Mouse (Mus musculus): ENCODE data around the gene Tmod4. TPM values are rescaled to one million over a fixed set of nuclear protein-coding genes. Genes with fewer than 3 reads are reported as not detected.

Tmod4 gene
- total RNA-seq (2023): 1 to 10 TPM; 1.4 to 2.9 TPM

DNA sequence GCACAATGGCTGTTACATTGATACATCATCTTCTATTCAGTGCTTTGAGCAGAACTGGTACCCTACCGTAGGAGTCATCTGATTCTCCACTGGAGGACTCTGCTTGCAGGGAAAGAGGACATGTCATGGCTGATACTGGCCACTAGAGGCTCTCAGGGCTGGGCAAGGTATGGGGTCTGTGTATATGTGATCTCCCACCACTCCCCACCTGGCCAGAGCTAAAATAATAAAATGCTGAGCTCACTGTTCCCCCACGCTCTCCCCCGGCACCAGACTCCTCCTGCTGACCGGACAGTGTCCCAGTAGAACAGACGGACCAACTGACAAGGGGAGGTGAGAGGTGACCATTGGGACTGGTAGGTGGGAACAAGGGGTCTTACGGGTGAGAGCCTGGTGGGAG, at the start of gene Tmod4:
TSS of gene Tmod4 (plus strand) at position 231 of the 400 bp plus-strand sequence.

DNA sequence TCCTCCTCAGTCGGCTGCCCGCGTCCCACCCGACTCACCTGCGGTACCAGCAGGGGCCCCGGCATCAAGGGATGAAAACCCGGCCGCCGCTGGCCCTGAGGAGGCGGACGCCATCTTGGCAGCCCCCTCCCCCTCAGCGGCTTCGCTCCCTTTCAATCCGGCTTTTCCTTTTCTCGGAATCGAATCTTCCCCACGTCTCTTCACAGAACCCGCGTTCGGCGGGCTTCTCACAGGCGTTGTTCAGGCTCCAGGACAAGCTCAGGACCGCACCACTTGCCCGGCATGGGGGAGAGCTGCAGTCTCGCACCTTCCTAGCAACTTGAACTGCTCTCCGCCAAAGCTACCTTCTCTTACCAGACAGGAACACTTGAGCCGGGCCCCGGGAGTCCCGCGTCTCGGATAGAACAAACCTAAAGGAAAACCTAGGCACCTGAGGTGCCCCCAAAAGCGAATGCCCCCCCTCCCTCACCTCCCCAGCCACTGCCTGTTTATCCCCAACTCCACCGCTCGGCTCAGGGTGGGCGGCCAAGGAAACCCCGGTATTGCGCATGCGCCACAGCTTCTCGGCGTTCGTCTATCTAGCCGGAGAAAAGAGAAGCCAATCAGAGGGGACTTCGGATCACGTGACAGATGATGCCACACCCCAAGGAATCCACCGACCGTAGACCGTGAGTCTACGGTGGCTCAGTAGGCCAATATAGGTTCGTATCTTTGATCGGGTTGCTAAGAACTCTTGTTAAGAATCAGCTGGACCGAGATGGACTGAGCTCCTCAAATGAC, 17.7 kb upstream of the Tmod4 start, which contains the start of gene Pip5k1a:
TSS of gene Pip5k1a (minus strand) at position 593 of the 780 bp plus-strand sequence.

DNA sequence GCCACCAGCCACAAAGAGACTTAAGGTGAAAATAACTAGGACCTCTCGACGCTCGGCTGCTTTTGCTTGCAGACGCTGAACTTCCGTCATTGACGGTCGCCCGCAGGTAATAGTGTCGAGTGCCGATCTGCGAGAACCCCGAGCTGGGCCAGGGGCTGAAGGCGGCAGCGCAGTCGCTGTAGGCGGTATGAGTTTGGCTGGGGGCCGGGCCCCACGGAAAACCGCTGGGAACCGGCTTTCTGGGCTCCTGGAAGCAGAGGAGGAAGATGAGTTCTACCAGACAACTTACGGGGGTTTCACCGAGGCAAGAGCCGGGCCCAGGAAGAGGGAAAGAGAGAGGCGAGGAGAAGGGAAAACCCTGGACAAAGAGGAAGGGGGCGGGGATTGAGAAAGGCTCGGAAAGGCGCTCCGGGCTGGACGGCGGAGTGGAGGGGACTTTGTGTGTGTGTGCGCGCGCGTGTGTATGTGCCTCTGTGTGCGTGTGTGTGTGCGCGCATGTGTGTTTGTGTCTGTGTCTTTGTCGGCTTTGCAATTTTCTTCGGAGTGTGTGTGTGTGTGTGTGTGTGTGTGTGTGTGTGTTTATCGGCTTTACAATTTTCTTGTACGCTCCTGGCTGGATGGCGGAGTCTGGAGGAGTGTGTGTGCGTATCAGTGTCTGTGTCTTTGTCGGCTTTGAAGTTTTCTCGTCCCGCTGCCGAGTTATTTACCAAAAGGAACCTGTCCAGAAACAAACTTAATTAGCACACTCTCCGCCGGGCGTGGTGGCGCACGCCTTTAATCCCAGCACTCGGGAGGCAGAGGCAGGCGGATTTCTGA, 13.2 kb upstream of the Tmod4 start, which contains the start of gene Vps72:
TSS of gene Vps72 (plus strand) at position 112 of the 816 bp plus-strand sequence.

DNA sequence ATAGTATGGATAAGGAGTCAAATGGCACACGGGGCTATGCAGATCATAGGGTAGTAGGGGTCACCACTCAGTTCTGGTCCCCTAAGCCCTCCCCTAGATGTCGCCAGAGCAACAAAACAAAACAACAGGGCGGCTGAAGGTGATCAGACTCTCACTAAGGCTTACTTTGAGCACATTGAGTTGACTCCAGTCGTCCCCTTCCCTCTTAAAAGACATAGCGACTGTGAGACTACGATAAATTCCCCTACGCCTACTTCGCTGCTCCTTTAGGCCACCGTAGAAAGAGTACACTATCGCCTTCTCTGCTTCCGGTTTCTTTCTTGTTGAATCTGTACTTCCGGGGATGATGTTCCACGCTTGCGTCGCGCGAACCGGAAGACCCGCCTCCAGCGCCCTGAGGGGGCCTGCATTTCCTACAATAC, 9.4 kb downstream of the Tmod4 start, which contains the start of the genes Scnm1 and Lysmd1:
TSS of gene Scnm1 (minus strand) at position 332 of the 422 bp plus-strand sequence.
TSS of gene Lysmd1 (plus strand) at position 409 of the 422 bp plus-strand sequence.

DNA sequence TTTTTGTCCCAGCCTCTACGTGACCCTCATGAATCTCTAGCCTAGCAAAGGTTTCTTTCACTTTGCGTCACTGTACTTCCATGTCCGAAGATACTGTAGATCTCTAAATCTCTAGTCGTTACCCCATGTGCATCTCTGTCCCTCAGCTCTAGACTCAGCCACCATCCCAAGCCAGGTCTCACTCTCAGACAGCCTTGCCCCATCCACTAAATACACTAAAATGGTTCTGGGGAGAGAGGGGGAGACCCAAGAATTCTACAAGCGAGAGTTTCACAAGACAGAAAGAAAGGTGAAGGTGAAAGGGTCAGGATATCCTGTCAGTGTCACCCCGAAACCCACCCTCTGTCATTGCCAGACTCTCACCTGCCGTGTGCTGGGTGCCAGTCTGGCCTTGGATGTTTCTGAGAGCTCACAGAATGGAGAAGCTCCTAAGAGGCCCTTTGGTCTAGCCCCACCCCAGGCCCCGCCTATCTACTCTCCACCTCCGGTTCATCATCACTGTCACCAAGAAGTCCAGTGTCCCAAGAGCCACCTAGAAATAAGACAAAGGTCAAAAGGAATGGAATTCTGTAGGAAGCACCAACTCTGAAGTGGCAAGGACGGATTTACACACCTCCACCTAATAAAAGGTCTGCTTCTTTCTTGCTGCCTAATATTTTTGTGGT, 17.8 kb downstream of the Tmod4 start, which contains the start of gene Tnfaip8l2:
TSS of gene Tnfaip8l2 (minus strand) at position 409 of the 665 bp plus-strand sequence.

DNA sequence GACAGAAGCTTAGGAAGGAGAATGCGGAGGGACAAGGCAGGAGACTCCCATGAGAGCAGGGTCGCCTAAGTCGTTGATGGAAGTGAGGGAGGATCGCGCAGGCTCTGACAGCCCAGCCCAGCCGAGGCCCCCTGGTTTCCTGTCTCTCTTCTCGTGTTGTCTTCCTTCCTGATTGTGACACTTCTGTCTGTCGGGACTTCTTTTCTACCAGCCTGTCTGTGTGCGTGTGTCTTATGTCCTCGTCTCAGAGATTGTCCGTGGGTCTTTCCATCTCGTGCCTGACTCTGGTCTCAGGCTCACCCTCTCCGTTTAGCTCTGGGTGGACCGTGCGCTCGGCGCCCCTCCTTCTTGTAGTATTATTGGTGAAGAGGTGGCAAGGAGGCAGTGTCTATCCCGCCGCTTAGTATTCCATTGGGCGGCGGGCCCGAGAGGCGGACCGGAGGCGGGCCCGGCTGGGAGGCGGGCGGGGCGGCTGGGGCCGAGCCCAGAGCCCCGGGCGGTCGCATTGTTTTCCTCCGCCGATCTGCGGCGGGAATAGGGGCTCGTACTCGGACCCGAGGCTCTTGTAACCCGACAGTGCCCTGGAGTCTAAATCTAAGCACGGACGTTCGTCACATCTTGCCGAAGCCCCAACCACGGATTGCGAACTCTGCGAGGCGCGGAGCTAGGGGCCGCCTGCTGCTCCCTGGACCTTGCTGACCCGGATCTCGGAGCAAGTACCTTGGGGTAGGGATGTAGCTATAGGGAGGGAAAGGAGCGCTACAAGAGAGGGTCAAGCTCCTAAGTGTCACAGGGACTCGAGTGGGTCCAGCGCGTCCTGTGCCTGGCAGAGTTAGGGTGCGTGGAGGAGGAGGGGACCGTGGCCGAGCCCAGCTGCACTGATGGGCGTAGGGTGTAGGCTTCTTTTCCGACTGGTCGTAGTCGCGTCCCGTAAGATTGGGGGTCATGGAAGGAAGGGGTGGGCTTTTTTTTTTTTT, 36.0 kb downstream of the Tmod4 start, which contains the start of gene Sema6c:
TSS of gene Sema6c (plus strand) at position 471 of the 977 bp plus-strand sequence.

Other genes starting within 250 kb of the Tmod4 start
- gene Psmb4, start 237.5 kb upstream of the Tmod4 start, total RNA-seq (2023): 100 to 1,000 TPM; 197 to 231 TPM
- 1 to 10 TPM; 2.8 to 3.1 TPM for gene Selenbp1, start 191.4 kb upstream of the Tmod4 start, total RNA-seq (2023)
- gene Rfx5, start 170.4 kb upstream of the Tmod4 start, total RNA-seq (2023): 100 to 1,000 TPM; 124 to 129 TPM
- 10 to 100 TPM; 80.9 to 85.0 TPM for gene Pi4kb, start 149.7 kb upstream of the Tmod4 start, total RNA-seq (2023)
- gene Zfp687, start 109.0 kb upstream of the Tmod4 start, total RNA-seq (2023): 10 to 100 TPM; 59.3 to 65.1 TPM
- gene Psmd4, start 81.9 kb upstream of the Tmod4 start, total RNA-seq (2023): 100 to 1,000 TPM; 116 to 124 TPM
- gene Pip5k1a, start 17.5 kb upstream of the Tmod4 start, total RNA-seq (2023): 10 to 100 TPM; 38.6 to 42.9 TPM
- 10 to 100 TPM; 65.6 to 66.7 TPM for gene Vps72, start 13.5 kb upstream of the Tmod4 start, total RNA-seq (2023)
- 10 to 100 TPM; 78.0 to 81.5 TPM for gene Scnm1, start 9.5 kb downstream of the Tmod4 start, total RNA-seq (2023)
- 10 to 100 TPM in 1 of 2 experiments, 1 to 10 TPM in 1; 9.6 to 10.1 TPM for gene Lysmd1, start 9.6 kb downstream of the Tmod4 start, total RNA-seq (2023)
- gene Tnfaip8l2, start 17.9 kb downstream of the Tmod4 start, total RNA-seq (2023): 10 to 100 TPM; 45.4 to 56.4 TPM
- gene Sema6c, start 36.0 kb downstream of the Tmod4 start, total RNA-seq (2023): 1 to 10 TPM in 1 of 2 experiments, under 1 TPM in 1; 0.41 to 1.2 TPM
- gene Gabpb2, start 93.4 kb downstream of the Tmod4 start, total RNA-seq (2023): 10 to 100 TPM; 89.1 to 90.6 TPM
- 100 to 1,000 TPM; 225 to 246 TPM for gene Cdc42se1, start 104.3 kb downstream of the Tmod4 start, total RNA-seq (2023)
- gene Mllt11, start 107.7 kb downstream of the Tmod4 start, total RNA-seq (2023): 1 to 10 TPM; 8.9 to 9.2 TPM
- gene Gm128, start 117.1 kb downstream of the Tmod4 start, total RNA-seq (2023): under 1 TPM in 1 of 2 experiments, not detected in 1; 0.70 TPM
- gene Bnipl, start 126.7 kb downstream of the Tmod4 start, total RNA-seq (2023): not detected
- gene Mindy1, start 156.9 kb downstream of the Tmod4 start, total RNA-seq (2023): 10 to 100 TPM; 38.4 to 39.0 TPM
- 10 to 100 TPM; 14.6 to 16.5 TPM for gene Prune1, start 157.6 kb downstream of the Tmod4 start, total RNA-seq (2023)
- gene Anxa9, start 182.7 kb downstream of the Tmod4 start, total RNA-seq (2023): 1 to 10 TPM; 1.2 to 2.8 TPM
- gene Cers2, start 190.3 kb downstream of the Tmod4 start, total RNA-seq (2023): 100 to 1,000 TPM; 139 to 152 TPM
- gene Setdb1, start 232.7 kb downstream of the Tmod4 start, total RNA-seq (2023): 10 to 100 TPM; 39.0 to 43.5 TPM